Mouse (Mus musculus) T-helper 1 cell (primary cell): ENCODE measurements around the gene Il27ra.
"Not testable (repeated sequence)": the region's sequence is repeated elsewhere in the genome, so short reads cannot be mapped to it uniquely, and the experiment has no call there.

Source experiments
- in situ Hi-C: fragments of 300-600 bp; cut with MboI, MseI; formaldehyde crosslinking; loops from one replicate; pipeline ENCODE4 v1.15.1; 2025; ENCODE audit warnings: high pct_unique_total_duplicates

The Il27ra gene

DNA sequence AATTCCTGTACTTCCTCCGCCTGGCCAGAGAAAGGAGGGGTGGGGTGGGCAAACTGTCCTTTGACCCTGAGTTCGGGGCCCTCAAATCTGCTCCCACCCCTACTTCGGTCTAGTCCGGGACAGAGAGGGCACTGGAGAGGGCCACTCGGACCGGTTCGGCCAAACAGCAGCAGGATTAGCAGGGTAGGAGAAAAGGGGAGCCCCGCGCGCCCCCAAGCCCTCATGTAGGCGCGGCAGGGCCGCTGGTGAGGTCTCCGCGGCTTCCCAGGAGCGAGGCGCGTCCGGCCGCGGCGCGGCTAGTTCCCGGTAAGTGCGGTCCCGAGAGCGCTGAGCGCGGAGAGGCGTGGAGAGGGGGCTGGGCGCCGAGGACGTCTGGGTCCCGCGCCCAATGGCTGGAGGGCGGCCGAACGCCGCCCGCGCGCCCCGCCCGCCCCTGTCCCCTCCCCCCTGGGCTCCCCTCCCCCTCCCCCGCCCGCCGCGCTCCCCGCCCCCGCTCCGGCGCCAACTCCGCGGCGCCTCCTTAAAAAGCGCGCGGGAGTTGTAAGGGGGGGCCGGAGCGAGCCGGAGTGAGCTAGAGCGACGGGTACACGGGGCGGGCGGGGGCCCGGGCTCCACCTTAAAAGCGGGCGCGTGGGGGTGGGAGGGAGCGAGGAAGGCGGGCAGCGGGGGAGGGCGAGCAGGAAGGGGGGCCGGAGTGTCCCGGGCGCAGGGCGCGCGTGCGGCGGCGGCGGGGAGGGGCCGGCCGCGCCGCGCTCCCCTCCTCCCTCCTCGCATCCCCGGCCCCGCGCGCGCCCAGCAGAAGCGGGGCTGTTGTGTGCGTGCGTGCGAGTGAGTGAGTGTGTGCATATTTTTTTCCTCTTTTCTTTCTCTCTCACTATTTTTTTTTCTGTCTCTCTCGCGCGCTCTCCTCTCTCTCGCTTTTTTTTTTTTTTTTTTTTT lies 45.6 kb downstream of the Il27ra start:
- in situ Hi-C loops = no loop called here

DNA sequence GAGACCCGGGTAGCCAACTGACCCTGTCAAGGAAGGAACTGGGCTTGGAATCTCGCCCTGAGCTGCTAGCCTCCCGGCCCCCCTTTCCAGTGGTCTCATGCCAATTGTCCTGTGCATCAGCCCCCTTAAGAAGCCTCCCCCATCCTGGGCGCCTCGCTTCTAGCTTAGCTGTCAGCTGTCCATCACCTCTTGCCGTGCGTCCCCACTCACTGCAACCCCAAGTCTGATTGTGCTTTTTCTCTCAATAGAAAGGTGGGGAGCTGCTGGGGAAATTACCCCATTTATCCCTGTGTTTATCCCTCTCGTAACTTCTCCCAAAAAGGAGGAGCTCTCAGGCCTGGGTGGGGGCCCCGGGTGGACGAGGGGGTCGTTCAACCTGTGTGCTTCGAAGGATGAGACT lies 46.4 kb downstream of the Il27ra start:
- in situ Hi-C loops = no loop called here

DNA sequence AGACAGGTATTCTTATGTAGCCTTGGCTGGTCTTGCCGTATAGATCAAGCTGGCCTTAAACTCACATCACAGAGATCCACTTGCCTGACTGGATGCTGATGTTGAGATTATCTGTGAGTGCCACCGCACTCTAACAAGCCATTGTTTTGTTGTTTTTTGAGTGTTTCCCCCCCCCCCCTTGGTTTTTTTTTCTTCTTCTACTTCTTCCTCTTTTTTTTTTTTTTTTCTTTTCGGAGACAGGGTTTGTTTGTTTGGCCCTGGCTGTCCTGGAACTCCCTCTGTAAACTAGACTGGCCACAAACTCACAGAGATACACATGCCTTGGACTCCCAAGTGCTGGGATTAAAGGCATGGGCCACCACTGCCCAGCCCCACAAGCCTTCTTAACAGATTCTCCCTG lies 48.4 kb downstream of the Il27ra start:
- in situ Hi-C loops = no loop called here

GRCm38 (mm10) chr8:83992488-83992887 lies 49.9 kb downstream of the Il27ra start:
- in situ Hi-C loops = no loop called here

- in situ Hi-C loops = no loop called here
Observed at GRCm38 (mm10) chr8:83990170-83990569, 52.2 kb downstream of the Il27ra start.

GRCm38 (mm10) chr8:83989243-83989642 lies 53.1 kb downstream of the Il27ra start:
- in situ Hi-C loops = no loop called here

DNA sequence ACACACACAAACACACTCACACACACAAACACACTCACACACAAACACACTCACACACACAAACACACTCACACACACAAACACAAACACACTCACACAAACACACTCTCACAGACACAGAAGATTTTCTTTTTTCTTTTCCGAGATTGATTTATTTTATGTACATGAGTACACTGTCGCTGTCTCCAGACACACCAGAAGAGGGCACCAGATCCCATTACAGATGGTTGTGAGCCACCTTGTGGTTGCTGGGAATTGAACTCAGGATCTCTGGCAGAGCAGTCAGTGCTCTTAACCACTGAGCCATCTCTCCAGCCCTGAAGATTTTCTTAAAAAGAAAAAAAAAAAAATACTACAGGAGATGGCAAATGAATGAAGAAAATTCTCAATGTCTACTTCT lies 59.2 kb downstream of the Il27ra start:
- in situ Hi-C loops = not testable (repeated sequence)

- in situ Hi-C loops = no loop called here
Observed at GRCm38 (mm10) chr8:83982449-83982848, 59.9 kb downstream of the Il27ra start.

DNA sequence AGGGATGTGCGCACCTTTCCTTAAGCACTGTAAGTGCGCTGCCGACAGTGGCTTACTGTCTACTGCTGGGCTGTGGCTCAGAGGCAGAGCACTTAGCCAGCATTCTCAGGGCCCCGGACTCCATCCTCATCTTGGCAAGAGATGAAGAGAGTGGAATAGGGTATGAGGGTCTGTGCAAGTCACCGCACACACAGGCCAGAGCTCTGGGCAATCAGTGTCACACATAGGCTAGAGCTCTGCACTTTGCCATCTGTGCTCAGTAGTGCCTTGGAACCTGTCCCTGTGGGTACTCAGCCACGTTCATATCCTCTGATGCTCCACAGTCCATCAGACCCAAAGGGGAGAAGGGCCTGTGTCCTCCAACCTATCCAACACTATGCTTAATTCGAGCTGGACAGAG lies 60.9 kb downstream of the Il27ra start:
- in situ Hi-C loops = no loop called here

DNA sequence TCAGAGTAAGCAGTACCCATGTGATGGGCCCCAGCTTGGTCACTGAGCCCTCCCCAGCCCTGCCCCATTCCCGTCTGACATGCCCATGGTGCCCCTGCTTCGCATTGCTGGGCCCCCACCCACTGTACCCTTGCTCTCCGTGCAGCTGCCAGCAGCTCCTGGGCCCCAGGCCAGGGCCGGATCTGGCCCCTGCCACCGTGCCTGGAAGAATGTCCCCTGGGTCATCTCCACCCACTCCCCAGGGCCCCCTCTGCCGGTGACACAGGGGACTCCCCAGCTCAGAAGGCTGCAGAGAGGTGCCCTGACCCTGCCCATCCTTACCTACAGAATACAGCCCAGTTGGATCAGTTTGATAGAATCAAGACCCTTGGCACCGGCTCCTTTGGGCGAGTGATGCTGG lies 61.5 kb downstream of the Il27ra start:
- in situ Hi-C loops = no loop called here
